Mouse (Mus musculus) heart, adult 8-10 months (tissue): Measurements from ENCODE around the gene Gpx4. TPM values are rescaled to one million over a fixed set of nuclear protein-coding genes. Genes with fewer than 3 reads are reported as not detected.

Source experiments
- DNase-seq: peaks from one replicate; pipeline ENCODE4 v3.0.0; 2022; ENCODE audit warnings: low spot score
- total RNA-seq, 4 experiments: library from RNA; stranded (reverse); gene quantifications; 2 replicates each; pipeline ENCODE4 v1.2.4; 2022

The Gpx4 gene
- total RNA-seq, 4 experiments from 2014 or later: 1,048 to 1,125 (median 1,067) TPM

GRCm38 (mm10) chr10:80103032-80103431 lies 56.1 kb downstream of the Gpx4 start:
- no peak for DNase-seq

GRCm38 (mm10) chr10:80104181-80104580 lies 57.2 kb downstream of the Gpx4 start:
- no peak for DNase-seq

- DNase-seq: no peak
Measured at GRCm38 (mm10) chr10:80105460-80105859, 58.5 kb downstream of the Gpx4 start, which contains the start of gene Sbno2. TSS of gene Sbno2 (minus strand) at chr10:80105571.

- no peak for DNase-seq
Measured at GRCm38 (mm10) chr10:80105926-80106325, 59.0 kb downstream of the Gpx4 start.

Other genes with a start within 250 kb of the Gpx4 start
- gene Misp, start 226.2 kb upstream of the Gpx4 start, total RNA-seq: under 1 TPM in 3 of 4 experiments, not detected in 1; 0.31 to 0.75 (median 0.60) TPM
- gene Ptbp1, start 192.7 kb upstream of the Gpx4 start, total RNA-seq: 10 to 100 TPM; 45.4 to 57.7 (median 49.9) TPM
- 1 to 10 TPM in 1 of 4 experiments, not detected in 3; 2.4 TPM for gene Prtn3, start 172.7 kb upstream of the Gpx4 start, total RNA-seq
- under 1 TPM in 3 of 4 experiments, not detected in 1; 0.19 to 0.41 (median 0.29) TPM for gene Plppr3, start 172.5 kb upstream of the Gpx4 start, total RNA-seq
- gene Elane, start 160.9 kb upstream of the Gpx4 start, total RNA-seq: under 1 TPM in 1 of 4 experiments, not detected in 3; 0.57 TPM
- 10 to 100 TPM; 12.7 to 46.8 (median 17.8) TPM for gene Cfd, start 156.3 kb upstream of the Gpx4 start, total RNA-seq
- 10 to 100 TPM; 48.5 to 65.2 (median 53.3) TPM for gene Med16, start 138.2 kb upstream of the Gpx4 start, total RNA-seq
- not detected for gene Gm26602, start 136.3 kb upstream of the Gpx4 start, total RNA-seq
- under 1 TPM; 0.28 to 0.62 (median 0.32) TPM for gene Kiss1r, start 130.2 kb upstream of the Gpx4 start, total RNA-seq
- 10 to 100 TPM; 75.2 to 85.9 (median 81.0) TPM for gene R3hdm4, start 126.0 kb upstream of the Gpx4 start, total RNA-seq
- gene Arid3a, start 120.1 kb upstream of the Gpx4 start, total RNA-seq: 1 to 10 TPM; 1.2 to 1.7 (median 1.3) TPM
- gene Wdr18, start 87.0 kb upstream of the Gpx4 start, total RNA-seq: 10 to 100 TPM; 28.4 to 36.2 (median 29.6) TPM
- under 1 TPM; 0.37 to 0.85 (median 0.63) TPM for gene Grin3b, start 76.5 kb upstream of the Gpx4 start, total RNA-seq
- 100 to 1,000 TPM; 116 to 120 (median 117) TPM for gene Tmem259, start 62.8 kb upstream of the Gpx4 start, total RNA-seq
- gene Cnn2, start 58.6 kb upstream of the Gpx4 start, total RNA-seq: 10 to 100 TPM; 27.1 to 35.7 (median 33.3) TPM
- gene Abca7, start 50.7 kb upstream of the Gpx4 start, total RNA-seq: 1 to 10 TPM; 7.5 to 8.5 (median 8.0) TPM
- gene Arhgap45, start 30.5 kb upstream of the Gpx4 start, total RNA-seq: 1 to 10 TPM; 2.9 to 5.1 (median 3.4) TPM
- 100 to 1,000 TPM in 2 of 4 experiments, 10 to 100 TPM in 2; 91.7 to 106 (median 100) TPM for gene Polr2e, start 7.4 kb upstream of the Gpx4 start, total RNA-seq
- 10 to 100 TPM in 3 of 4 experiments, 1 to 10 TPM in 1; 9.5 to 12.0 (median 11.1) TPM for gene Sbno2, start 58.4 kb downstream of the Gpx4 start, total RNA-seq
- gene Stk11, start 68.6 kb downstream of the Gpx4 start, total RNA-seq: 100 to 1,000 TPM; 148 to 176 (median 153) TPM
- 1,000 to 10,000 TPM; 1,050 to 1,135 (median 1,101) TPM for gene Atp5d, start 91.5 kb downstream of the Gpx4 start, total RNA-seq
- gene Cbarp, start 93.7 kb downstream of the Gpx4 start, total RNA-seq: 1 to 10 TPM; 3.8 to 6.1 (median 4.6) TPM
- gene Midn, start 101.1 kb downstream of the Gpx4 start, total RNA-seq: 100 to 1,000 TPM in 1 of 4 experiments, 10 to 100 TPM in 3; 83.9 to 111 (median 91.0) TPM
- gene Cirbp, start 118.8 kb downstream of the Gpx4 start, total RNA-seq: 10 to 100 TPM; 34.7 to 69.7 (median 51.6) TPM
- gene 1600002K03Rik, start 125.8 kb downstream of the Gpx4 start, total RNA-seq: 1 to 10 TPM; 4.9 to 7.7 (median 5.9) TPM
- gene Efna2, start 132.3 kb downstream of the Gpx4 start, total RNA-seq: 1 to 10 TPM in 3 of 4 experiments, under 1 TPM in 1; 0.78 to 1.2 (median 1.1) TPM
- 10 to 100 TPM; 10.5 to 16.3 (median 14.6) TPM for gene Mum1, start 179.3 kb downstream of the Gpx4 start, total RNA-seq
- 1,000 to 10,000 TPM in 3 of 4 experiments, 100 to 1,000 TPM in 1; 949 to 1,112 (median 1,023) TPM for gene Ndufs7, start 202.0 kb downstream of the Gpx4 start, total RNA-seq
- gene Gamt, start 213.8 kb downstream of the Gpx4 start, total RNA-seq: 10 to 100 TPM; 10.3 to 17.1 (median 14.7) TPM
- 10 to 100 TPM; 49.2 to 62.8 (median 56.5) TPM for gene Dazap1, start 214.3 kb downstream of the Gpx4 start, total RNA-seq
- 100 to 1,000 TPM; 763 to 919 (median 846) TPM for gene Rps15, start 245.3 kb downstream of the Gpx4 start, total RNA-seq
- gene Apc2, start 248.8 kb downstream of the Gpx4 start, total RNA-seq: 1 to 10 TPM; 2.2 to 3.1 (median 2.2) TPM